Mouse (Mus musculus): ENCODE measurements at regions not wholly inside any gene's neighbourhood (a gene's known extent, or its start where the extent isn't known, plus 50 kb on each side); places are given as distances from the start of the nearest gene placed in this dataset.
A peak's percentile ranks its signal among the peaks of the same experiment; 100 is the strongest.

DNA sequence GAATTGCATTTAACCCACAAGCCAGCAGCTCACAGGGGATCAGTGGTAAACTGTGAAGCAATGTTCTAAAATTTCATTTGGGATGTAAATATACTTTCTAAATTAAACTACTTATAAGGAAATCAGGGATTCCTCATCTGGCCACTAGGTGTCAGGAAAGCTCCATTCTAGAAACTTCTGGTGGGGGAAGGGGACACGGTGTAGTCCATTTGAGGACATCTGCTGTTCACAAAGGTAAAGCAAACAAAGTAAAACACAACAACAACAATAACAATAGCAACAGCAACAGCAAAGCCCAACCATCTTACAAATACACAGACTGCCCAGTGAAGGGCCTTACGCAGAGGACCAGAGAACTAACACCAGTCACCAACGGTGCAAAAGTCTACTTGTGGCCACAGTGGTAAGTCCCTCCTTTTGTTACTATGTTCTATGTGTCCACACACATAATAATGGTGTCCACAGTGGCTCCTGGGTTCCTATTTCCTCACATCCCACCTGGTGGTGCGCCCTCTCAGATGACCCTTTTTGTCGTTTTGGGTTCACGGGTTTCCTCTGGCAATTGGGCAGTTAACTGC is 105.9 kb upstream of the Fam241a start:
- peak; percentile 52 for DNase-seq (ENCODE audit: low read depth, low spot score)

GRCm38 (mm10) chr3:127995678-127996077 is 99.6 kb upstream of the Fam241a start:
- no peak for DNase-seq (ENCODE audit: low read depth, low spot score)

DNA sequence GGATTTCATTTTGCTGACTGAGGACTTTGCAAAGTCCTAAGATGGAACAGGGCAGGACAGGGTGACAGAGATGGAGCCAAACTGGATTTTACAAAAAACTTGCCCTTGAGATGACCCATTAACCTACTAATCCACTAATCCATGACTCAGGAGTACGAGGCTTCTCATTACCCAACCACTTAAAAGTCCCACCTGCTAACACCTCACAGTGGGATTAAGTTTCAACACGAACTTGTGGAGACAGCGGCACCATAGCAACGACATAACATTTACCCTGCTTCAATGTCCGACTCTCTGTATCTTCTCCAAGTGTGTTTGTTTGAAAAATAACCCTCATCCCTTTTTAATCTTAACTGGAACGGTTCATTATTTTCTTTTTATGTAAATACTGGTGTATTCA is 91.5 kb upstream of the Fam241a start:
- DNase-seq (ENCODE audit: low read depth, low spot score): no peak

DNA sequence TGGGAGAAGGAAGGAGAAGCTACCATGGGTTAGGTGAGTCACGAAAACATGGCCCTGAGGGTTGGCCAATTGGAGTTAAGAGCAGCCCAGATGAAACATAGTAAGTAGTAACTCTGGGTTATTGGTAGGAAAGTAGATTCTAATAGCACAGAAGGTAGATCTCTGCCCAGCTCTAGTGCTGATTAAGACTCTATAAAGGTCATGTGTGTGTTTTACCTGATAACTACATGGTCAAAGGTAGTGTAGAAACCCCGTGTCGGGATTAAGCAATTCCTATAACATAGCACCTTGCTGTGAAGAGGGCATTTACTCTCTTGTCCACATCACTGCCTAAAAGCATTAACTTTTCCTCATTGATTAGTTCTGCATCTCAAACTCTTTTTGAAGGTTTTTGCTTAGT is 89.0 kb upstream of the Fam241a start:
- no peak for DNase-seq (ENCODE audit: low read depth, low spot score)

DNA sequence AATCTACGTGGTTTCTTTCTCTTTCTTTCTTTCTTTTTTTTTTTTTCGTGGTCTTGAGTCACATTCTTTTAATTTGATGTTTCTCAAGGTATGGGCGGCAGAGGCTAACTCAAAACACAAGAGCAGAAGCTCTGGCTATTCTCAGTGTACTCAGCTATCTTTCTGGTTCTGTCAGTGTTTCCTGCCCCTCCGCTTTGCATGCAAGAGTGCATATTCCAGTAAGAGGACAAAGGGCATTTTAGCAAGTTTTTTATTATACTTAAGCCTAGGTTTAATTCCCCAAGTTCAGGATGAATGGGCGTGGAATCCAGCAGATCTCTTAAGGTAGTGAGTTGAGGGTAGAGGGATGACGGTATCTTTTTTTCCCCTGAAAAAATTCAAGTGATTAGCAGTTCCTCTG is 81.1 kb upstream of the Fam241a start:
- no peak for DNase-seq (ENCODE audit: low read depth, low spot score)

DNA sequence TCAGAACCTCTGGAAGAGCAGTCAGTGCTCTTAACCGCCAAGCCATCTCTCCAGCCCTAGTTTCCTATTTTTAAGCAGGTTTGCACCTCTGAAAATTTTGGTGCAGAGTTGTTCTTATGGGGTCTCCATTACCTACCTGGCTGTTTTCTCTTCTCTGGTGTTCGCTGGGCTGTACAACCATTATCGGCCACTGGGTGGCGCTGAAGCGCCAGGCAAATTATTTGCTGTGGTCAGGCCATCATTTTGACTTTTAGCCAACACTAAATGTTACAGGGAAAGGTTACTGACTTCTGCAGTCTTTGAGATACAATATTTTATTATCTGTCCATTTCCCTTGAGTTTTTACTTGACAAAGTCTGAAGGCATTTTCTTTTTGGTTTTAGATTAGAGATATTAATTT is 74.8 kb upstream of the Fam241a start:
- DNase-seq (ENCODE audit: low read depth, low spot score): peak; percentile 41

- no peak for DNase-seq (ENCODE audit: low read depth, low spot score)
Observed at GRCm38 (mm10) chr3:127967170-127967569, 71.0 kb upstream of the Fam241a start.

DNA sequence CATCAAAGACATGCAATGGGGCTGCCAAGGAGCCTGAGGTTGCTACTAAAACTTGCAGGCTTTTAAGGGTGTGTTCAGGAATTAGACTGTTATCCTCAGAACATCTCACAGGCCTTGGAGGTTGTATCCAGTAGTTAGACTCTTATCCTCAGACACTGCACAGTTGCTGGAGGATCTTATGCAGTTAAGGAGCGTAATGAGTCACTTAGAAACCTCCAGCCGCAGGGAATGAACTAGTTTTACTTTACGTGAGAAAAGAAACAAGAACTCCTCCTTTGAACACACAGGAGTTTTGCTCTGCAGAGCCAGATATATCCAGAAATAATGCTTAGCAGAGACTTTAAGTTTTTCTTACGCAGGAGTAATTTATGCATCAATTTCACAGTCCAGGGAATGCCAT is 70.1 kb upstream of the Fam241a start:
- DNase-seq (ENCODE audit: low read depth, low spot score): no peak

DNA sequence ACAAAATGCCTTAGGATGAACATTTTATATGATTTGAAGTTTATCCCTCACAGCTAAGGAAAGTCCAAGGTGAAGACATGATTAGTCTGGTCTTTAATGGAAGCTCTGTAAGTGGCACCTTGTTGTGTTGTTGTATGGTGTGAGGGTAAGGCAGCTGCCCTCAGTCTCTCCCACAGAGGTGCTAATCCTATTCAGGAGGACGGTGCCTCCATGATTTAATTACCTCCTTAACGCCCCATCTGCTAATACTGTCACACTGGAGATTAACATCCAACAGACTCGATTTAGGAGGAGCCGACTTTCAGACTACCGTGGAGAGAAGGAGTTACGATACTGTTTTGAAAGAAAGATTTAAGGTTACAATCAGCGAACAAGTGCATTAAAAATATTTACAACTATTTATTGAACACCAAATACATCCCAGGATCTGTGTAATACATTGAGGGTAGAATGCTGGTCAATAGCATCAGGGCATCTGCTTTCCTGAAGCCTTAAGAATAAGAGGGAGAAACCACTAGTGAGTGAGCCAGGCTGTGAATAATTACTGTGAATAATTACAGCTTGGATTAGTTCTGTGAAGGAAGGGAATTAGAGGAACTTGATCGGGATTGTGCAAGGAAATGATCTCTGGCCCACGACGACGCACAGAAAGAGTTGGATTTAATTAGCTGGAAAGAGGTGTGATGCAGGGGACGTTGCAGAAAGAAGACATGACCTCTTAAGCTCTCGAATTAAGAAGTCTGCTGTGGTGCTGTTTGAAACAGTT is 63.0 kb upstream of the Fam241a start:
- no peak for DNase-seq (ENCODE audit: low read depth, low spot score)

DNA sequence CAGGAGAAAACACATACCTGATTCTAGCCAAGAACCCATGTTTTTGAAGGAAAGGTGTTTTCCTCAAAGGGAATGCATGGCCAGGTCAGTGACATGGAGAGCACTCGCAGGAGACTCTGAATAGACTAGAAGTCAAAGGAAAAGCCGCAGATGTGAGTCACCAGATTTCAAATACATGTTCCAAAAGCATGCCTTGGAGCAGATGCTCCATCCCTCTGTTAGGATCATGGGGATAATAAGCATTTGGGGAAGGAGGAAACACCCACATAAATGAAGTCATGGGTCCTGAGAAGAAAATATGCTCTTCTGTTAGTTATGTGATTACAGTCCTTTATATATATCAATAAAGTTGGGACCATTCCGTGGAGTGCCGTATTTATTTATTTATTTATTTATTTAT is 58.7 kb upstream of the Fam241a start:
- DNase-seq (ENCODE audit: low read depth, low spot score): no peak

GRCm38 (mm10) chr3:127953610-127954009 is 57.5 kb upstream of the Fam241a start:
- DNase-seq (ENCODE audit: low read depth, low spot score): no peak

DNA sequence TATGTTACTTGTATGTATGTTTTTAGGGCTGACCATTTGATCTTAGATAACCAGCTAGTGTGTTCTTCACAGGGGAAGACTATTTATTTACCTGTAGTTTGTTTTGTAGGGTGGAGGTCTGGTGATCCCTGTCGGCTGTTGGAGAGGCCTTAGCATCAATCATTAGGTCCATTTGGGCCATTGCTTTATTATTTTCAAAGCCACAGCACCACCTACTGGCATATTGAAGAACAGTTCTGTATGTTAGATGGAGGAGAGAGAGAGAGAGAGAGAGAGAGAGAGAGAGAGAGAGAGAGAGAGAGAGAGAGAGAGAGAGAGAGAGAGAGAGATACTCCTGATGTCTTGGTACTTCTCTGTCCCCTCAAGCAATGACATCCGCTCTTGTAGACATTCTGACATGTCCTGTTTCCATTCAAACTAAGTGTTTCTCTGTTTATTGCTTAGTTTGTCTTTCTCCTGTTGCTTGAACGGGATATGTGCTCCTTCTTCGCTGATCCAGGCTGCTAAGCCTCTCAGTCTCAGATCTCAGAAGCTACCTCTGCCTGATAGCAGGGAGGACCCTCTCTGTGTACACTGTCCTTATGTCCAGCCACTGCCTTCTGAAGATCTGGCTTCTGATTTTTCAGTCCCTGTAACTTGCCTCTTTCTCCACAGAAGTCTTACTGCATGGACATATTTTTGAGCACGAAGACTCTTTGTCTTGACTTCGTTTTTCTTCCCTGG is 52.9 kb upstream of the Fam241a start:
- peak; percentile 64 for DNase-seq (ENCODE audit: low read depth, low spot score)

DNA sequence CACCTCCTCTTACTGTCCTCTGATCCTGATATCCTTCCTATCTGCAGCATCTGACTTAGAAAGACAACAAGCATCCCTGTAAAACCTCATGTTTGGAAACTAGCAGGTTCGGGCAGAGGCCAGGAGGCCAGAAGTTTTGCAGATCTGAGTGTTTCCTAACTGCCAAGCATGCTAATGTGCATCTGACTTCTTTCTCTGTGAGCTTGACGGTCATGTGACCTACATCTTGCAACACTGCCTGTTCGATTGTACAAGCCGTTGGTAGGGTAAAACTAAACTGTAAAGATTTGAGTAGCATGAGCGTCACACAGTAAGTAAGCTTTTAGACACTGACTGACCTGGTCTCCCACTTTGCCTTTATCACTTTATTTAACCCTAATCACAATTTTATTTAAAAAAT is 52.2 kb upstream of the Fam241a start:
- DNase-seq (ENCODE audit: low read depth, low spot score): no peak
